Mouse (Mus musculus) ovary, adult 2 months (tissue): ENCODE measurements around the gene Dyx1c1. TPM values are rescaled to one million over a fixed set of nuclear protein-coding genes. Genes with fewer than 3 reads are reported as not detected.

Experiments used
- polyA plus RNA-seq: library from polyadenylated mRNA; depleted of rRNA; stranded (reverse); fragments of >200 nt; gene quantifications from 2 replicates; pipeline ENCODE4 v1.2.3, GENCODE M21; 2012; rRNA removed

Gene Dyx1c1
- 1.1 and 1.2 TPM in 2 replicates for polyA plus RNA-seq

DNA sequence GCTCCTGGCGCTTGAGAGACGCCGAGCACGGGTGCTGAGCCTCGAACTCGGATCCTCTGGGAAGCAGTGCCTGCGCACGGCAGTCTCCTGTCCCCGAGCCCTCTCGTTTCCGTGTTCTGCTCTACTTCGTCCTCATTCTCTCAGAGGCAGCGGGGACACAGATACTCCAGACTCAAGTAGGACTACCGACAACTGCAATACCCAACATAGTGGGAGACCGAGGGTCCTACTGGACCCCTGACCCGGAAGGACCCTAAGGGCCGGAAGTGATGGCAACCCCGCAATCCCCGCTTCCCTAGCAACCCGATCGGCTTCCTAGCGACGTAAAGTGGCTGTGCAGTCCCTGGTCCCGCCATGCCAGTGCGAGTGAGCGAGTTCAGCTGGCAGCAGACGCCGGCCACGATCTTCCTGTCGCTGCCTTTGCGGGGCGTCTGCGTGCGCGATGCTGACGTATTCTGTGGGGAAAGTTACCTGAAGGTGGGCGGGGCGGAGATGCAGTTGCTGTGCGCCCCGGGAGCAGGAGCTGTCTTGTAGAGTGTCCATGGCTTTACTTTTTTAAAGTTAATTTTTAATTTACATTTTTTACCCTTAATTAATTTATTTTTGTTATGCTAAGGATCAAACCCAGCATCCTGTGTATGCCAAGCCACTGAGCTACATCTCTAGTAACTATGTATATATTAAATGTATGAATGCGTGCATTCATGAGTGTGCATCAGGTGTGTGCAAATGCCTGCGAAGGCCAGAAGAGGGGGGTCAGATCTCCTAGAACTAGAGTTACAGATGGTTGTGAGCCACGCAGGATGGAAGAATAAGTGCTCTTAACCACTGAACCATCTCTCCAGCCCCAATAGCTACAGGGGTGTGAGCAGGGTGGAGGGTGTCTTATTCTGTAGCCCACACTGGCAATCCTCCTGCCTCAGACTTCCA lies at the start of gene Dyx1c1, which contains the start of gene Gm44503:
TSS of gene Dyx1c1 (plus strand) at position 265 of the 930 bp plus-strand sequence.
TSS of gene Gm44503 (plus strand) at position 332 of the 930 bp plus-strand sequence.

DNA sequence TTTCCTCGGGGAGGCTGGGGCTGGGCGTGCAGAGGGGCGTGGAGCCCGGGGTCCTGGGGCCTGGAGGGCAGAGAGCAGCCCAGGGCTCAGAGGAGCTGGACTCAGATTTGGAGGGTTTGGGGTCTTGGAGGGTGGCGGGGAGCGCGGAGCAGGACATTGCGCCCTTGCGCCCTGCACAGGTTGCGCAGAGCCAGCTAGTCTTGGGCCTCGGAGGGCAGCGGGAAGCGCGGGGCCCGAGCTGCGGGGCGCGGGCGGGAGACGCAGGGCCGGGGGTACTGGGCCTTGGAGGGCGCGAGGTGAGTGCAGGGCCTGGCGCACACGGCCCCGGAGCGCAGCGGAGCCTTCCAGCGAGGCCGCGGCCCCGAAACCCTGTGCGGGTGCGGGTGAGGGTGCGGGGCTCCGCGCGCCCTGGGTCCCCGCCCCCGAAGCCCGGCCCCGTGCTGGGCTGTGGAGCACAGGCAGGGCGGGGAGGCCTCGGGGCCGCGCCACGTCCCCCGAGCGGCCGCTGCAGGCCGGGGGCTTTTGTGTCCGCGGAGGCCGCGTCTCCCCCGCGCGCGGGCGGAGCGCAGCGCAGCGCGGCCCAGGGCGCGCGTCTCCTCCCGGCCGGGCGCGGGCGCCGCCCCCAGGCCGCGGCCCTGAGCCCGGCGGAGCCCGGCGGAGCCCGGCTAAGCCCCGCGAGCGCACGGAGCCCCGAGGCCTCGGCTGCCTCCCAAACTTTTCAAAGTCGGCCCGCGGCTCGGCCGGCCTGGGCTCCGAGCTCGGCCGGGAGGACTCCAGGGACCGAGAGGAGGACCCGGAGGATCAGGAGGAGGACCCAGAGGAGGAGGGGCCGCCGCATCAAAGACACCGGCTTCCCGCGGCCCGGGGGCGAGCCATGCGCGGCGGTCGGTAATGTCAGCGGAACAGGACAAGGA lies 33.3 kb upstream of the Dyx1c1 start, which contains the start of gene Pygo1:
TSS of gene Pygo1 (plus strand) at position 625 of the 914 bp plus-strand sequence.

DNA sequence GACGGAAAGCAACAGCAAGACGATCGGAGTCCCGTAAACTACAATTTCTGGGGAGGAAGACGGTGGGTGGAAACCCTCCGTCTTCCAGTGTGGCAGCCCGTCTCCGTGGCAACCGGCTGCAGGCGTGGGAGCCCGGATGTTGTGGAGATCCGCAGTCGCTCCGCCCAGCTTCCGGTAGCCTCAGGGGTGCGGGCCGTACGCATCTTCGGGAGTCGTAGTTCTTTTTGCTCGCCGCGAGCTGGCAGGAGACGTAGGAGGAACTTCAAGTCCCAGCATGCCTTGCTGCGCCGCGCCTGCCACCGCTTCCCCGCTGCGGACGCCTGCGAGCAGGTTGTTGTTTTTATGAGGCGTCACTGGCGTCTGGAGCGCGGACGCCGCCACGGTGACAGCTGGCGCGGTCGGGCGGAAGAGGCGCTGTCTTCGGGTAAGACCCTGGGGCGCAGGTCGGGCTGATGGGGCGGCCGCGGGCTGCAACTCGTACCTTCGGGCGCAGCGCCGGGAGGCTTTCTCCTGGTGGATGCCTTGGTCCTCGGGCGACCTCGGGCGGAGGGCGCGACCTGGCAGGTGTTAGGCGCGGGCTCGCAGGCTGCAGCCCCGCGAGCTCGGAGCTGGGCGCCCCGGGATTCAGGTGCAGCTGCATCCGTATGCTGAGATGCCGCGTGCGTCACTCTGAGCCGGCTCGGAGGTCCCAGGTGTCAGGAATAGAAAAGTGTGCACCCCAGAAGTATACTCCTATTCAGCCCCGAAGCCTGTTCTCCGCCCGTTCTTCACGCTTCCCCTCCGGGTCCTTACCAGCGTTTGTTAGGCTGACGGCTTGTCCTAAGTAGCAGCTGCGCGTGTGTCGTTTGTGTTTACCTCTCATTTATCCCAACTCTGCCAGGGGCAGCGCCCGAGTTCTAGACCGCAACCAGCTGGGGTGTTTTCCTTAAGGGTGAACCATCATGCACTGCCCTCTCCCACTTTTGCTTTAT lies 26.9 kb downstream of the Dyx1c1 start, which contains the start of the genes Ccpg1os and Ccpg1:
TSS of gene Ccpg1os (minus strand) at position 133 of the 971 bp plus-strand sequence.
TSS of gene Ccpg1 (plus strand) at position 180 of the 971 bp plus-strand sequence.

Other genes starting within 250 kb of the Dyx1c1 start
- gene Prtg, start 151.9 kb upstream of the Dyx1c1 start, polyA plus RNA-seq: 0.23 and 0.46 TPM in 2 replicates
- 1.4 and 2.1 TPM in 2 replicates for gene Pygo1, start 33.1 kb upstream of the Dyx1c1 start, polyA plus RNA-seq
- gene Gm44503, start 67 bp downstream of the Dyx1c1 start, polyA plus RNA-seq: not detected in 2 replicates
- gene Ccpg1os, start 26.6 kb downstream of the Dyx1c1 start, polyA plus RNA-seq: 8.1 and 8.2 TPM in 2 replicates
- 4.7 and 5.7 TPM in 2 replicates for gene Ccpg1, start 26.6 kb downstream of the Dyx1c1 start, polyA plus RNA-seq
- 9.9 and 12.2 TPM in 2 replicates for gene Pigb, start 81.6 kb downstream of the Dyx1c1 start, polyA plus RNA-seq
- gene Rab27a, start 86.1 kb downstream of the Dyx1c1 start, polyA plus RNA-seq: 6.6 and 9.8 TPM in 2 replicates
- 33.9 and 54.0 TPM in 2 replicates for gene Khdc3, start 143.1 kb downstream of the Dyx1c1 start, polyA plus RNA-seq
- 0.20 TPM in 1 of 2 replicates, not detected in the other for gene Gm20509, start 143.7 kb downstream of the Dyx1c1 start, polyA plus RNA-seq
- 11.1 and 13.6 TPM in 2 replicates for gene Rsl24d1, start 154.6 kb downstream of the Dyx1c1 start, polyA plus RNA-seq